In the genomic region with DNA sequence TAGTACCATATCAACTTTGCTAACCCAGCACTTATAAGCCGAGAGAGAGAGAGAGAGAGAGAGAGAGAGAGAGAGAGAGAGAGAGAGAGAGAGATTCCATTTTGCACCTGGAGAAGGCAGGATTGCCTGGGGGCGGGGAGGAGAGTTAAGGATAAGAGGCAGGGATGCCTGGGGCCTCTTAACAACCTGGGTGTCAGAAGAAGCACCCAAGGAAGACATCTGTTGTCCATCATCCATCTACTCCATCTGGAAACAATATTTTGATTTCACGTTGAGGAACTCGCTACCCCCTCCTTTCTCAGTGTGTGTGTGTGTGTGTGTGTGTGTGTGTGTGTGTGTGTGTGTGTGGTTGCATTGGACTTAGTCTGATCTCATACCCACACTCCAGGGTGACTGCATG, we compare ENCODE assay signal across 17 mouse cellular contexts.
"Had no signal": no experiment of that assay in that cellular context is flagged by ENCODE, and none has a peak within 500 bp of the region (broad histone marks: within the 10 kb centered on the region; RNA-seq: fewer than 3 reads in every experiment).

No protein-coding gene starts in this region.

- H3K4me3 ChIP-seq: limb, embryonic 15.5 days had no signal

- H3K36me3 ChIP-seq: limb, embryonic 15.5 days had no signal

- H3K9ac ChIP-seq: limb, embryonic 15.5 days; liver, embryonic 14.5 days had no signal

- H3K27ac ChIP-seq: kidney, postnatal 0 days; limb, embryonic 15.5 days; liver, embryonic 14.5 days; stomach, postnatal 0 days had no signal

- H3K4me2 ChIP-seq: limb, embryonic 15.5 days; liver, embryonic 11.5 days; midbrain, embryonic 11.5 days had no signal

- DNase-seq: kidney, adult 2 months; kidney, postnatal 25 days; layer of hippocampus, postnatal 36 days; left cerebral cortex, postnatal 4 days; lung, adult 18-20 months; lung, postnatal 14 days; lung, postnatal 4 days; midbrain, embryonic 14.5 days; thymus, adult 2 months; thymus, postnatal 14 days; thymus, postnatal 4 days had no signal

- H3K9me3 ChIP-seq: limb, embryonic 15.5 days had no signal

- H3K27me3 ChIP-seq: limb, embryonic 15.5 days had no signal
